ENCODE assay signal across 7 mouse cellular contexts in genomic region chr10:83361643-83362382, GRCm38 (mm10). TPM values are rescaled to one million over a fixed set of nuclear protein-coding genes. Genes with fewer than 3 reads are reported as not detected.
DNase-seq lines count a peak whose midpoint lies in the region; ATAC-seq lines count a peak whose summit lies in the region.

No protein-coding gene starts in this region.

- no peaks in the 10 kb centered on the region for H3K9me3 ChIP-seq in erythroblast, embryonic 14.5 days (ENCODE audit: control insufficient read depth, low read length)
- no peaks in the 10 kb centered on the region for H3K9me3 ChIP-seq in intestine, embryonic 15.5 days
- H3K9me3 ChIP-seq in midbrain, embryonic 11.5 days (ENCODE audit: control insufficient read depth, low read length) = no peaks in the 10 kb centered on the region

- ATAC-seq in activated CD4-positive, CD25-positive, alpha-beta regulatory T cell, adult 4 months = peak; percentile 41
- ATAC-seq in intestine, embryonic 15.5 days = no peak
- no peak for ATAC-seq in midbrain, embryonic 11.5 days (ENCODE audit: low FRiP score)

- H3K4me2 ChIP-seq in intestine, embryonic 15.5 days (replicated peaks) = peak overlapping the region; percentile 76
- H3K4me2 ChIP-seq in midbrain, embryonic 11.5 days = peak overlapping the region; percentile 72; the same call in 1 of the 2 replicates

- peak; percentile 34 for DNase-seq in right cerebral cortex, adult 18-20 months
- no peak for DNase-seq in right cerebral cortex, postnatal 36 days (ENCODE audit: low spot score in 2 of 2)
- peak; percentile 88 for DNase-seq in midbrain, embryonic 11.5 days (ENCODE audit: low spot score, missing footprints)
- no peak for DNase-seq in adrenal gland, adult 8-10 months

- peaks cover 46% of the 10 kb centered on the region for H3K36me3 ChIP-seq in erythroblast, embryonic 14.5 days (ENCODE audit: control insufficient read depth)
- peaks cover 29% of the 10 kb centered on the region for H3K36me3 ChIP-seq in intestine, embryonic 15.5 days
- H3K36me3 ChIP-seq in midbrain, embryonic 11.5 days (ENCODE audit: control insufficient read depth, insufficient read depth, low read length) = peaks cover 15% of the 10 kb centered on the region

- H3K27me3 ChIP-seq in erythroblast, embryonic 14.5 days (ENCODE audit: control insufficient read depth) = no peaks in the 10 kb centered on the region
- no peaks in the 10 kb centered on the region for H3K27me3 ChIP-seq in intestine, embryonic 15.5 days (replicated peaks)
- H3K27me3 ChIP-seq in midbrain, embryonic 11.5 days (ENCODE audit: control insufficient read depth, insufficient read depth, low read length) = no peaks in the 10 kb centered on the region

- 55% methylated on average over 5 of the region's 5 CpGs for WGBS in intestine, embryonic 15.5 days
- WGBS in midbrain, embryonic 11.5 days = 55% methylated on average over 5 of the region's 5 CpGs

- no peak overlapping the region for H3K9ac ChIP-seq in intestine, embryonic 15.5 days
- H3K9ac ChIP-seq in midbrain, embryonic 11.5 days (ENCODE audit: low read length) = no peak overlapping the region

- no peak overlapping the region for H3K27ac ChIP-seq in intestine, embryonic 15.5 days
- no peak overlapping the region for H3K27ac ChIP-seq in midbrain, embryonic 11.5 days (ENCODE audit: low read depth, low read length)

- peaks cover 42% of the 10 kb centered on the region for H3K4me1 ChIP-seq in erythroblast, embryonic 14.5 days (ENCODE audit: control insufficient read depth)
- H3K4me1 ChIP-seq in intestine, embryonic 15.5 days (replicated peaks) = peaks cover 8% of the 10 kb centered on the region; the same call in 1 of the 2 replicates
- H3K4me1 ChIP-seq in midbrain, embryonic 11.5 days (ENCODE audit: control insufficient read depth, insufficient read depth, low read length) = peaks cover 9% of the 10 kb centered on the region; the same call in 1 of the 2 replicates

- H3K4me3 ChIP-seq in erythroblast, embryonic 14.5 days (replicated peaks) = peak overlapping the region; percentile 14
- H3K4me3 ChIP-seq in intestine, embryonic 15.5 days (replicated peaks) = 0 out of 2 replicates have a peak overlapping the region, but pooled peaks have one; percentile 4
- no peak overlapping the region for H3K4me3 ChIP-seq in midbrain, embryonic 11.5 days (ENCODE audit: low read depth, low read length)

RNA-seq across cellular contexts. Expression of gene D10Wsu102e, which starts 1.8 kb away (rescaled TPM):
- polyA plus RNA-seq in activated CD4-positive, CD25-positive, alpha-beta regulatory T cell, adult 4 months (2017; shearing (Covaris generic)) = under 1 TPM; 0.92 to 0.98 TPM
- polyA plus RNA-seq in erythroblast, embryonic 14.5 days (2012) = 0.01 TPM in 2 replicates
- polyA plus RNA-seq in intestine, embryonic 15.5 days (2015; fragmentation: Nextera tagmentation; extraction: Ambion mirVana) = 0.55 and 0.57 TPM in 2 replicates
- polyA plus RNA-seq in midbrain, embryonic 11.5 days (2014; fragmentation: Nextera tagmentation; extraction: Ambion mirVana) = 1.0 TPM in 2 replicates
- total RNA-seq in adrenal gland, adult 8-10 months (2022) = 1 to 10 TPM in 2 of 4 experiments, under 1 TPM in 2; 0.75 to 1.8 (median 1.0) TPM

RNA-seq across cellular contexts. Expression of gene Slc41a2, which starts 24.1 kb away (rescaled TPM):
- 1 to 10 TPM in 1 of 2 experiments, under 1 TPM in 1; 0.29 to 1.1 TPM for polyA plus RNA-seq in activated CD4-positive, CD25-positive, alpha-beta regulatory T cell, adult 4 months (2017; shearing (Covaris generic))
- not detected in 2 replicates for polyA plus RNA-seq in erythroblast, embryonic 14.5 days (2012)
- polyA plus RNA-seq in intestine, embryonic 15.5 days (2015; fragmentation: Nextera tagmentation; extraction: Ambion mirVana) = 0.72 and 0.73 TPM in 2 replicates
- 1.5 and 1.7 TPM in 2 replicates for polyA plus RNA-seq in midbrain, embryonic 11.5 days (2014; fragmentation: Nextera tagmentation; extraction: Ambion mirVana)
- 10 to 100 TPM in 1 of 4 experiments, 1 to 10 TPM in 3; 7.2 to 10.5 (median 9.4) TPM for total RNA-seq in adrenal gland, adult 8-10 months (2022)

Comparison
In these comparisons a context has a peak if more than half of its experiments do, and no peak if none do; other contexts are left out.
1. DNase-seq: peak in right cerebral cortex, adult 18-20 months (single experiment) and midbrain, embryonic 11.5 days (single experiment); none in right cerebral cortex, postnatal 36 days (0 of 2) and adrenal gland, adult 8-10 months (single experiment).